Mouse (Mus musculus) neutrophil, adult 59 days (primary cell): ENCODE results near the gene Acvr2b. TPM values are rescaled to one million over a fixed set of nuclear protein-coding genes. Genes with fewer than 3 reads are reported as not detected.

Source experiments
- total RNA-seq, 2 experiments: library from RNA; stranded (reverse); gene quantifications; 1 replicate in 1 of 2; 2 replicates in 1 of 2; pipeline ENCODE4 v1.2.4; 2023

Gene Acvr2b
- total RNA-seq = 1 to 10 TPM; 1.6 to 2.0 TPM

GRCm38 (mm10) chr9:119401801-119402214 lies at the start of gene Acvr2b:
Acvr2b (plus strand) TSS chr9:119402118.

GRCm38 (mm10) chr9:119357331-119358057 lies 44.4 kb upstream of the Acvr2b start, which contains the start of gene Xylb:
Xylb (plus strand) TSS chr9:119357381.

GRCm38 (mm10) chr9:119365284-119365683 lies 36.6 kb upstream of the Acvr2b start, which contains the start of gene Slc22a14:
Slc22a14 (minus strand) TSS chr9:119365553.

GRCm38 (mm10) chr9:119444738-119445429 lies 43.0 kb downstream of the Acvr2b start, which contains the start of gene Exog:
Exog (plus strand) TSS chr9:119444943.

Other genes starting within 250 kb of the Acvr2b start
- gene Acaa1b, start 245.0 kb upstream of the Acvr2b start, total RNA-seq = under 1 TPM; 0.42 to 0.82 TPM
- not detected for gene Gm47289, start 243.0 kb upstream of the Acvr2b start, total RNA-seq
- gene Slc22a13, start 193.0 kb upstream of the Acvr2b start, total RNA-seq = not detected
- gene Oxsr1, start 79.7 kb upstream of the Acvr2b start, total RNA-seq = 10 to 100 TPM; 23.8 to 24.9 TPM
- 10 to 100 TPM; 44.5 to 55.5 TPM for gene Acaa1a, start 62.4 kb upstream of the Acvr2b start, total RNA-seq
- gene Myd88, start 60.7 kb upstream of the Acvr2b start, total RNA-seq = 10 to 100 TPM; 81.8 to 86.1 TPM
- gene Xylb, start 44.7 kb upstream of the Acvr2b start, total RNA-seq = 1 to 10 TPM in 1 of 2 experiments, under 1 TPM in 1; 0.99 to 1.6 TPM
- not detected for gene Slc22a14, start 36.6 kb upstream of the Acvr2b start, total RNA-seq
- gene Exog, start 42.8 kb downstream of the Acvr2b start, total RNA-seq = 1 to 10 TPM; 3.0 to 3.5 TPM
- not detected for gene Scn5a, start 176.9 kb downstream of the Acvr2b start, total RNA-seq